Mouse (Mus musculus): Measurements from ENCODE around the gene Gm45021.

Gm45021 gene

GRCm38 (mm10) chr6:48572572-48573061, 16.8 kb upstream of the Gm45021 start, which contains the start of gene Rarres2:
Rarres2 (minus strand) TSS chr6:48572789.
- DNase-seq (ENCODE audit: low spot score), result no peak

GRCm38 (mm10) chr6:48573280-48573679, 16.1 kb upstream of the Gm45021 start:
- DNase-seq (ENCODE audit: low spot score), result no peak

- no peak for DNase-seq (ENCODE audit: low spot score)
These were observed 15.4 kb upstream of the Gm45021 start for GRCm38 (mm10) chr6:48573981-48574380.

- no peak for DNase-seq (ENCODE audit: low spot score)
These were observed 10.7 kb upstream of the Gm45021 start for GRCm38 (mm10) chr6:48578736-48579135.

- no peak for DNase-seq (ENCODE audit: low spot score)
These were observed 10.2 kb upstream of the Gm45021 start for GRCm38 (mm10) chr6:48579215-48579648.

- no peak for DNase-seq (ENCODE audit: low spot score)
These were observed 8.2 kb upstream of the Gm45021 start for GRCm38 (mm10) chr6:48581257-48581656.

- DNase-seq (ENCODE audit: low spot score), result no peak
These were observed 7.4 kb upstream of the Gm45021 start for GRCm38 (mm10) chr6:48582037-48582436.

GRCm38 (mm10) chr6:48591221-48591845, 1.9 kb downstream of the Gm45021 start:
- DNase-seq (ENCODE audit: low spot score), result no peak

- no peak for DNase-seq (ENCODE audit: low spot score)
These were observed 2.5 kb downstream of the Gm45021 start for GRCm38 (mm10) chr6:48591871-48592270.

- peak; percentile 47 for DNase-seq (ENCODE audit: low spot score)
These were observed 4.0 kb downstream of the Gm45021 start, which contains the start of the genes Repin1 and Gm44965 for GRCm38 (mm10) chr6:48593158-48594042. Repin1 (plus strand) TSS chr6:48593883. Gm44965 (plus strand) TSS chr6:48593941.

- no peak for DNase-seq (ENCODE audit: low spot score)
These were observed 4.8 kb downstream of the Gm45021 start for GRCm38 (mm10) chr6:48594043-48594738.

GRCm38 (mm10) chr6:48595278-48595677, 5.9 kb downstream of the Gm45021 start:
- no peak for DNase-seq (ENCODE audit: low spot score)

- no peak for DNase-seq (ENCODE audit: low spot score)
These were observed 7.3 kb downstream of the Gm45021 start for GRCm38 (mm10) chr6:48596545-48597232.

- no peak for DNase-seq (ENCODE audit: low spot score)
These were observed 7.8 kb downstream of the Gm45021 start for GRCm38 (mm10) chr6:48597233-48597625.

- no peak for DNase-seq (ENCODE audit: low spot score)
These were observed 11.2 kb downstream of the Gm45021 start for GRCm38 (mm10) chr6:48600594-48600993.

- peak; percentile 84 for DNase-seq (ENCODE audit: low spot score)
These were observed 12.1 kb downstream of the Gm45021 start, which contains the start of gene Zfp775 for GRCm38 (mm10) chr6:48601271-48602079. Zfp775 (plus strand) TSS chr6:48602063.

- no peak for DNase-seq (ENCODE audit: low spot score)
These were observed 12.8 kb downstream of the Gm45021 start for GRCm38 (mm10) chr6:48602080-48602741.

GRCm38 (mm10) chr6:48608124-48608523, 18.7 kb downstream of the Gm45021 start:
- DNase-seq (ENCODE audit: low spot score), result no peak

- DNase-seq (ENCODE audit: low spot score), result no peak
These were observed 20.1 kb downstream of the Gm45021 start for GRCm38 (mm10) chr6:48609512-48609911.

- DNase-seq (ENCODE audit: low spot score), result no peak
These were observed 21.2 kb downstream of the Gm45021 start for GRCm38 (mm10) chr6:48610657-48611056.

All from spleen, adult 12 weeks (tissue).